Mouse (Mus musculus): ENCODE data around the gene Sapcd1.

Gene Sapcd1

DNA sequence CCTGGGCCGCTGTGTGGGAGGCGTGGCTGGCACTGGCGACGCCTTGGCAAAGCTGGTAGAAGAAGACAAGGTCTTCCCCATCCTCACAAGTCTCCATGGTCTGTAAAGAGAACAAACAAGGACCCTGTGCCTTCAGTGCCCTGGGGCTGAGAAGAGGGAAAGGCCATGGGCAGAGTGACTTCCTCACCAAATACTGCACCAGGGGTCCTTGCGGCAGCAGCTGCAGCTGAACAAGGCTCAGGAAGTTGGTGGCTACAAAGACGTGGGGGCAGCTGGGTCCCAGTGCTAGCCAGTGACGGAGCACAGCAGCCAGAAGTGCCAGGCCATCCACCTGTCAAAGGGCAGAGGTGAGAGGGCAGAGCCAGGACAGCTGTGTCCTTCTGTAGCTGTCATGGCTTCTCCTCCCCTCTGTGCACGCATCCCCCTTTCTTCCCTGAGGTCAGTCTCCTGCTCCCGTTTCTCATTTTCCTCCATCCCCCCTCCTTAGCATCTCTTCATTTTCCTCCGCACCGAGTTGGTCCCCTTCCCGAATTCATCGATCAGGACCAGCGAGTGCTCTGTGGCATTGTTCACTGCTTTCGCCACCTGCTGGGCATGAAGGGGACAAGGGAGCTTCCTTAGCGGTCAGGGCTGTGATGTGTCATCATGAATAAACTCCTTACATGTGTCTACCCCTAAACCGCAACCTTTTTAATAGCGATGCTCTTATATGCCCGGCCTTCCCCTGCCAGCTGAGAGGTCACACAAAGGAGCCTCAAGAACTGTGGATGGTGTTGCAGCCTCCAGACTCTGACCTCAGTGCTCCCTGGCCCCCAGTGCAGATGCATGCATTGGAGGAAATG, 2.1 kb upstream of the Sapcd1 start:
- peak; percentile 63 to 65 for DNase-seq

DNA sequence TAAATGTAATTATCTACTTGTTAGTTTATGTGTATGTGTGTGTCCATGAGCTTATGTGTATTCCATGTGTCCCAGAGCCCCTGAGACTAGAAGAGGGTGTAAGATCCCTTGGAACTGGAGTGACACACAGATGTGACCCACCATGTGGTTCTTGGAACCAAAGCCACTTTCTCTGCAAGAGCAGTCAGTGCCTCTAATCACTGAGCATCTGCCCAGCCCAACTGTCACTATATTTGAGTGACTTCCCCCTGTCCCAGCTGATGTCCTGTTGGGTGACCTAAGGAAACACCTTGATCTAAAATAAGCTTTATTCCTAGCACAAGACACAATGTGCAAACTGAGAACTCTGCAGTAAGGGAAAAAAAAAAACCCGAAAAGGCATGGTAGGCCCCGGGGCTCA, 499 bp upstream of the Sapcd1 start:
- peak; percentile 67 to 75 for DNase-seq

DNA sequence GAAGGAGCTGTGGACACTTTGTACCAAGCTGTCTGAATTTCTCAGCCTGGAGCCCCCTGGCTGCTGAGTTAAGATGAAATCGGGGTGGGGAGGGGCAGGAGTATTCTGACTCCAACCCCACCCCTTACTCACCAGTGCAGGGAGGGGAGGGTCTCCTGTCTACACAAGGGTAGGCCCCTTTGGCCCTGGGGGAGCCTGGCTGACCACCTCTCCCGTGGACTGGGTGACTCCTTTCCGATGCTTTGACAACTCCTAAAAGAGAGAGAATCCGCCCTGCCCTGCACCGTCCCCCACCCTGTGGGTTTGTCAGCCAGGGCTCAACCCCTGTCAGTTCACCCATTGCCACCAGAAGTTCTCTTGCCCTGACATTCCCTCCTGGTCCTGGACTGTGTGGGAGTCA, 1.6 kb downstream of the Sapcd1 start:
- peak in 1 of 2 experiments; percentile 25 for DNase-seq

DNA sequence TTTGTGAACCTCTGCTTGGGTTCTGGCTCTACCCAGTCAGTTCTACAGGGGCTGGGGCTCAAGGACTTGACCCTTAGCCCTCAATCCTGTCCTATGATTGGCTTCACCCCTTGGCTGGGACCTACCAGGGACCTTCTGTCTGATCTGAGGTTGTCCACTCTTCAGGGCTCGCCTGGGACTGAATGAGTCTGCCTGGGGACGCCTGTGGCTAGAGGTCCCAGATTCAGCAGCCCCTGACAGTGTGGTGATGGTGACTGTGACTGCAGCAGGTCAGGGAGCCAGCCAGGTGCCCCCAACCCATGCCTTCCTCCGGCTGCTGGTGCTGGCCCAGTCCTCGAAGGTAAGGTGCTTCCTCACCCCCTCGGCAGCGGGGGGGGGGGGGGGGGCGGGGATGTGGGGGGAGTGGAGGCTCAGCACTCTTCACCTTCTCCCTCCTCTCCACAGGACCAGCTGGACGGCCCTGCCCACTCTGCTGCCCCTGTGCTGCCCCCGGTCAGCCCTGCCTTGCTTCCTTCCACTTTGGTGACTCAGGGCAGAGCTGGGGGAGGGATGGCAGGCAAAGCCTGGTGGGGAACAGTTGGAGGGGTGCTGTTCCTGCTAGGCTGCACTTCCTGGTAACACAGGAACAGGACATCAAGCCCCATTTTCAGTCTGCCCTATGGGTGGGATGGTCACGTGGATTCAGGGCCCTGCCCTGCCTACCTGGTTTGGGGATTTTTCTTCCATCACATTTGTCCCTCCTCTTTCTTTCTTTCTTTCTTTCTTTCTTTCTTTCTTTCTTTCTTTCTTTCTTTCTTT, 2.9 kb downstream of the Sapcd1 start:
- DNase-seq: no peak

DNA sequence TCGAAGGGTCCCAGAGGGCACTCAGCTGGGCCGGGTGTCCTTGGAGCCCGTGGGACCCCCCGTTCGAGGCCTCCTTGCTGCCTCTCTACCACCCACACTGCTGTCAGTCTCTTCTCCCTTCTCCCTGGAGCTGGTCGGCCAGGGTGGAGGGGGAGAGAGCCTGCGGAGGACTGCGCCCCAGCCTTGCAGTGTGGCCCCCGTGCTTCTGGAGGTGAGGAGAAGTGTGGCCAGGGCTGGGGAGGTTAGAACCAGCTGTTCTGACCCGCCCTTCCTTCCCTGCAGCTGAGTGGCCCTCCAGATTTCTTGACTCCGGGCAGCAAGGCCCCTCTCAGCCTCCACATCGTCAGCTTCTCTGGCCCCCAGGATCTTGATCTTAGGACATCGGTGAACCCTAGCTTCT, 3.6 kb downstream of the Sapcd1 start:
- no peak for DNase-seq

DNA sequence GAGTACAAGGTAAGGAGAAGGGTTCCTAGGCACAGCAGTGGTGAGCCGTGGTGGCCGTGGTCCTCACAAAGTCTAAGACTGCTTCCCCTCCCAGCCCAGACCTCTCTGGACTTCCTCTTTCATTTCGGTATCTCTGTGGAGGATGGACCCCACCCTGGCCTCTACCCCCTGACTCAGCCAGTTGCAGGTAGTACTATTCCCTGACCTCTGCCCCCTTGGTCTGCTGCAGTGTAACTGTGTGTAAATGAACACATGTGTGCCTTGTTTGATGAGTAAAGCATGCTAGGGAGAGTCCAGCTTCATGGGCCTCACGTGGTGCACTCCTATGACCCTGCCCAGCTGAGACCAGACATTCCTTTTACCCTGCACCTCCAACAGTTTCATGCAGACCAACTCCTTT, 4.1 kb downstream of the Sapcd1 start:
- peak in 1 of 2 experiments; percentile 16 for DNase-seq

DNA sequence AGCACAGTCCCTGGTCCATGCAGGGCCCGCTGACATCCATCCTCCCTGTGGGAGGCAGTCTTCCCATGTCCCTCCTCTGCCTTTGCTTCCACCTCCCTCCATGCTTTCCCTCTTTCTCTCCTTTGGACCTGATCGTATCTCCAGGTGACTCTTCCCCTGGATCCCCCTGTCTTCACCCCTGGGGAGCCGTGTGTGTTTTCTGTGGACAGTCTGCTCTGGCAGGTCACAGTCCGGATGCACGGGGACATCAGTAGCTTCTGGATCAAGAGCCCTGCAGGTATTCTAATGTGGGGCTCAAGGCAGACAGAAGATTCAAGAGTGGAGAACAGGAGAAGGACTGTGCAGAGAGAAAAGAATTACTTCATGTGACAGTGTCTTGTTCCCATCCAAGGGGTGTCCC, 4.6 kb downstream of the Sapcd1 start:
- DNase-seq: no peak

DNA sequence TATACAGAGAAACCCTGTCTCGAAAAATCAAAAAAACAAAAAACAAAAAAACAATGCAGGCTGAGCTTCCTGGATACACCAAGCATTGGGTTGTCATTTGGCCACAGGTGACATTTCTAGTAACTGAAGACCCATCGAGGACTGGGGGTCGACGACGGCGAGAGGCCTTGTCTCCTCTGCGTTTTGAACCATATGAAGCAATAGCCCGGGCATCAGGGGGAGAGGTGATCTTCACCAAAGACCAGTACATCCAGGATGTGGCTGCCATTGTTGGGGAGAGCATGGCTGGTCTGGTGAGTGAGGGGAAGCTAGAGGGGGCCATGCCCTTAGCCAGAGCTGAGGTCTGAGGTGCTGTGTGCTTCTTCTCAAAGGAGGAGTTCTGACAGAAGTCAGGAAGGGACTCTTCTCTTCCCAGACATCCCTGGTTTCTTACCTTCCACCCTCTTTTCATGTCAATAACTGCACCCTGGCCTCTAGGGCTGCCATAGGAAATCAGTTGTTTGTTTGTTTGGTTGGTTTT, 5.2 kb downstream of the Sapcd1 start:
- no peak for DNase-seq

DNA sequence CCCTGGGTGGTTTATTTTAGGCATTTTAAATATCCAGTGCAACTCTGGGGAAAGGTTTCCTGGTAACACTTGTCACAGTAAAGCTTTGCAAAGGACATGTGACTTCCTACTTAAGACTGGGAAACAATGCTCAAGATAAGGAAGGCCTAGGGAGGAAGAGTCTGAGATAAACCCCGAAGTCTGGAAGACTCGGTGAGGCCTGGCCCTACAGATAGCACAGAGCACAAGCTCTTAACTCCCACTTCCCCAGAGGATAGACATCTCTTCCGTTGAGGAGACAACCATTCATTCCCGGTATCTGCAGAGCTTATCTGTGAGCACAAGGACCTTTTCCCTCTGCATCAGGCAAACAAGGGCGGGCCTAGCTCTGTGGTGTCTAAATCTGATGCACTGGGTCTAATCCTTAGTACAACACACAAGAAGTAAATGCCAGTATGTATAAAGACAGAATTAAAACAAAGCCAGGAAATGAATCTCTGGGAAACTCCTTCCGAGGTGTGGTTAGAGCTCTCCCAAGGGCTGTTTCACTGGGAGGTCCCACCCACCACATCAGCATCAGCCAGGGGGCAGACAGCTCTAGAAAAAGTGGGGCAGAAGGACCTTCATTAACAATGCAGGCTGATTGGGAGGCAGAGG, 5.9 kb downstream of the Sapcd1 start:
- no peak for DNase-seq

DNA sequence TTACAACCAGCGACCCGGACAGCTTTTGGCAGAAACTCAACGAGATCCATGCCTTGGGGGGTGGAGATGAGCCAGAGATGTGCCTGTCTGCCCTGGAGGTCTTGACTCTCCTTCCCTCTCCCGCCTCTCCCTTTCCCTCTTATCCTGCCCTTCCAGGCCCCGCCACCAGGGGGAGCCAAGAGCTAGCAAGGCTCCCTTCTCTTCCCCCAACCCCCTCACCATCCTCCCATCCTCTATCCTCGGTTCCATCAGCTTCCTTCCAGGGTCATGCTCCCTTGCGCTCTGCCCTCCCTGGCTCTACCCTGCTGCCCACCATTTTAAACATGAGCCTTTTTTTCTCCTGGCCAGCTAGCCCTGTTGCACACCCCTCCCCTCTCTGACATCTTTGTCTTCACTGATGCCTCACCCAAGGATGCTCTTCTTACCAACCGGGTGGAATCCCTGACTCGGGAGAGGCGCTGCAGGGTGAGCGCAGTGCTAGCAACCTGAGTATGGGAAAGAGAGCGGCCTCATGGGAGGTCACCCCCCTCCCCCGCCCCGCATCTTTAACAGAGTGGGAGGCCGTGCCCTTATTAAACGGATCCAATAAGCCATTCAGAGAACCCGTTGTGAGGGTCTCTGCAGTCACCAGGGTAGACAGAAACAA, 6.5 kb downstream of the Sapcd1 start:
- peak; percentile 97 to 98 for DNase-seq

DNA sequence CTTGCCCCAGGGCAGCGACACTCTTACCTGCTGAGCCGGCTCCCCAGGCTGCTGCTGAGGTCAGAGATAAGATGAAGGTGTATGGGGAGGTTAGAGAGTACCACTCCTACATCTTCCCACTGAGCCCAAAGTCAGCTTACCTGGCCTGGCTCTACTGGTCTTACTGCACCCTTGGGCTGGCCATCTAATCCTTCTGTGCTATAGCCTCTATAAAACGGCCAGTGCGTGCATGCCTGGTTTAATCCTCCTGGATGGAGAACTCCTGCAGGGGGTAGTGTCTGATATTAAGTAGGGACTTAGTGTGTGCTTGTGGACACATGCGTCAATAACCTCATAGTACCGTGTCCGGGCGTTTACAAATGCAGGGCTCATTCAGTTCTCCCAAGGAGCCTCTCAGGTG, 7.3 kb downstream of the Sapcd1 start:
- DNase-seq: no peak

DNA sequence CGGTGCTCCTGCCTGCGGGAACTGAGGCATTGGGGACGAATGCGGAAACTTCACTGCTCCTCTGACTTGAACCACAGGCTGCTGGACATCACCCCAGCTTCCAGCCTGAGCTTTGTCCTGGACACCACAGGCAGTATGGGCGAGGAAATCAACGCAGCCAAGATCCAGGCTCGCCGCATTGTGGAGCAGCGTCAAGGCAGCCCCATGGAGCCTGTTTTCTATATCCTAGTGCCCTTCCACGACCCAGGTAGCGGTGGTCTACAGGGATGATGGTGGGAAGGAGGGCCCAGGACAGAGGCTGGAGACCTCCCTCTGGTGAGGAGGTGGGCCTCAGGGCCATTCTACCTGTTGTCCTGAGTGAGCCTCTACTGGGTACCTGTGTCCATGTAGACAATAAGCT, 7.9 kb downstream of the Sapcd1 start:
- DNase-seq: peak in 1 of 2 experiments; percentile 18

DNA sequence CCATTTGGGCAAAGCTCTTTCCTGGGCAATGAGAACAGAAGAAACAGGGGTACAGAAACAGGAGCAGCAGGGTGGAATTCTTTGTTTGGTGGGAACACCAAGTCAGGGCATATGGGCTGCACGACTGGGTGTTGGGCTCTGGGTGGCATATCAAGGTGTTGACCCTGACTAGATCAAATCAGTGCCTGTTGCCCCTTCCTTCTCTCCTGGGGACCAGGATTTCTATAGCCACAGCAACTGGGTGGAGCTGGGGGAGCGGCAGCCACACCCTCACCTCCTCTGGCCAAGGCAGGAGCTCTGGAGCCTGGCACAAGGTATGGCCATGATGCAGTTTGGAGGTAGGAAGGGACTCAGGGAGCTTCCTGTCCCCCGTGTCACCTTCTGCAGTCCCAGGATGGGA, 9.6 kb downstream of the Sapcd1 start:
- no peak for DNase-seq

DNA sequence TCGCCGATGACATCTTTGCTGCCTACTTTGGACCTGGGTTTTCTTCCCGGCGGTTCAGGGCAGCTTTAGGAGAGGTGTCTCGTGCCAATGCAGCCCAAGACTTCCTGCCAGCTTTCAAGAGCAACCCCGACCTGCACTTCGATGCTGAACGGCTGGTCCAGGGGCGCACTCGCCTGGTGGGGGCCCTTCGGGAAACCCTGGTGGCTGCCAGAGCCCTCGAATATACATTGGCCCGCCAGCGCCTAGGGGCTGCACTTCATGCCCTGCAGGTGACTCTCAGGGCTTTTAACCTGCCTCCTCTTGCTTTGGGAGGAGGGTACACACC, 10.1 kb downstream of the Sapcd1 start:
- DNase-seq: no peak

DNA sequence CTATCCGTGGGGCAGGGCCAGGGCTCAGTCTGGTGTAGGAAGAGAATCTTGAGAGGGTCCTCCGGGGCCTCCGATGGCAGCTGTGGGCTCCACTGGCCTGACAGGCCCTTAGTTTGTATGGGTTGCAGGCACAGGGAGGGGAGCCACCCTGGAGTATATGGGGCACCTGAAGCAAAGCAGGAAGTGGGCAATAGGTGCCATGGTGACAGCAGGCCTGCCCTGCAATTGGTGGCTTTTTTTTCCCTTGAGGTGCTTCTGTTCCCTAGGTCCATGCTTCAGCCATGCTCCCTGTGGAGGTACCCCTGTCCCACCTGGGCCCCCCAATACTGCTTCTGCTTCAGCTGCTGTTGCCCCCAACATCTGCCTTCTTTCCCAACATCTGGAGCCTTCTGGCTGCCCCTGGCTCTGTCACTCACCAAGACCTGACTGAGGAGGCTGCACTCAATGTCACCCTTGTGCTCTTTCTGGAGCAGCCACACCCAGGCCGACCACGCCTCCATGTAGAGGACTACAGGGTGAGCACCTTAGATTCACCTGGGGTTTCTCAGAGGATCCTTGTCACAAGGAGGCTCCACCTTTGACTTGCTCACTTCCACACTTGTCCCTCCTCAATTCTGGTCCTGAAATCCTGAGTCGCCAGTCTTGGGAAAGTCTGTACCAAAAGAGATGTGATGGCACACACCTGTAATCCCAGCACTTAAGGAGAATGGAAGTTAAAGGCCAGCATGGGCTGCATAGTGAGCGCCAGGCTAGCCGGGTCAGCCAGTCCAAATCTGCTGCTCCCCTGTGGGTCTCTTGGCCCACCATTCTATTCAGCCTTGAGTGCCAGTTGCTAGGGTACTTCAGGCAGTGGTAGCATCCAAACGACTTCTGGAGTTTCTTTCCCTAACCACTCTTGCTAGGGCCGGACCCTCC, 10.8 kb downstream of the Sapcd1 start:
- DNase-seq: peak; percentile 63 to 71

DNA sequence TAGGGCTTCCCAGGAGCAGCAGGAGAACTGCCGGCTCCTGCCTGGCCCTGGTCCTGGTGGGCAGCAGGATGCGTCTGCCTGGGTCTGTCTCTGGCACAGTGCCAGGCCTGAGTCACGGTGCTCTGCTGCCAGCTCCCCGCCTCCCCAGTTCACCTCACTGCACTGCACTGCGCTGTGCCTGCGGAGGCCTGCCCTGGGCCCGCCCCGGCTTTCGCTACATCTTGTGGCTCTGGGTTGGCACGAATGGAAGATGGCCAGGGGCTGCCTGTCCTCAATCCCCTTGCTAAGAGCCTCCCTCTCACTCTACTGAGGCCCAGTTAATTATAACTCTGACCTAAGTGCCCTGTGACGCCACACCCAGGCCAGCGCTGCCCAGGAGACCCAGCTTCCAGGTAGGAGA, 11.4 kb downstream of the Sapcd1 start, which contains the start of gene Vwa7:
Vwa7 (plus strand) TSS at position 204 of the 400 bp plus-strand sequence.
- DNase-seq: peak; percentile 93 to 95

DNA sequence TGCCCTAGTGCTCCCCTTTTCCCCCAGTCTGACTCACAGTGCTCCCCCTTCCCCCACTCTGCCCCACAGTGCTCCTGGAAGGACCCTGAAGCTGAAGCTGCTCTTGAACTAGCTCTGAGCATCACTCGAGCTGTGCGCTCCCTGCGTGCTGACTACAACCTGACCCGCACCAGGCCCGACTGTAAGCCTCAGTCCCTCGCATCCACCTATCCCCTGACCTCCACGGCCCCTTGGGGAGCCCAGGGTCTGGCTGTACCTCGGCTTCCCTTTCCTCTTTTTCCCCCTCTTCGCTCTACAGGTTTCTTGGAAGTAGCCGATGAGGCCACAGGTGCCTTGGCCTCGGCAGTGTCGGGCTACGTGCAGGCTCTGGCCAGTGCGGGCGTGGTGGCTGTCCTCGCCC, 12.5 kb downstream of the Sapcd1 start:
- no peak for DNase-seq

DNA sequence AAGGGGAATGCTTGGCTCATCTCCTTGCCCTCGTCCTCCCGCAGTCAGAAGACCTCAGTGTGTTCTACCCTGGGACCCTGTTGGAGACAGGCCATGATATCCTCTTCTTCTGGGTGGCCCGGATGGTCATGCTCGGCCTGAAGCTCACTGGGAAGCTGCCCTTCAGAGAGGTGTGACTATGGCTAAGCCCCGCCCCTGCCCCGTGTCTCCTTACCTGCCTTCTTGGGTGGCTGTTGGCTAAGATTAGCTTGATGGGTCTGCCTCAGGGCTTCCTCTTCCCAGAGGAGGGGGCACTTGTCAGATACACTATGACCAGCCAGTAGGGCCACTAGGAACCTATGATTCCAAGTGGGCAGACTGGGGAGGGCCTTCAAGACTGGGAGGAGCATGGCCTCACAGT, 14.6 kb downstream of the Sapcd1 start:
- DNase-seq: peak; percentile 9 to 14

DNA sequence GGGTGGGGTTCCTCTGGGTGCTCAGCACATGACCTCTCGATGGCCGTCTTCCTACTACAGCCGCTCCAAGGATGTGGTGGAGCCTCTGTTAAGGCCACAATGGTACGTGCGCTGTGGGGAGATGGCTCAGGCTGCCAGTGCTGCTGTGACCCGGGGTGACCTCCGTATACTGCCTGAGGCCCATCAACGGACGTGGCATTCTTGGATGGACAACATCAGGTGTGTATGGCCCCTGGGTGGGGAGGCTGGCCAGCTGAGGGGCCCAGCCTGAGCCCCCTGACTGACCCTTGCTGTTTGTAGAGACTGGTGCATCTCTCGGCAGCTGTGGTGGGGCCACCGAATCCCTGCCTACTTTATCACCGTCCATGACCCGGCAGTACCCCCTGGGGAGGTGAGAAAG, 15.4 kb downstream of the Sapcd1 start:
- DNase-seq: peak in 1 of 2 experiments; percentile 16

DNA sequence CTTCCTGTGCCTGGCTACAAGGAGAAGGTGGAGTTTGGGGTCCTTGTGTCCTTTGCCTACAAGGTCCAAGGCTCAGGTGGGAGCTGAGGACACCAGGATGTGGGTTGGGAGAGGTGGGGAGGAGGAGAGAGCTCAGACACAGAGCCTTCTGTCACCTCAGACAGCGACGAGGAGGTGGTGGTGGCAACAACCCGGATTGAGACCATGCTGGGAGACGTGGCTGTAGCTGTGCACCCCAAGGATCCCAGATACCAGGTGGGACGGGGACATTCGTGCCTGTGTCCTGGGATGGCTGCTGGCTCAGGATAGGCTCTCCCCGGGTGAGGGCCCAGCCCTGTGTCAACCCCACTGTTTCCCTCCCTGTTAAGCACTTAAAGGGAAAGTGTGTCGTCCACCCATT, 16.4 kb downstream of the Sapcd1 start:
- peak in 1 of 2 experiments; percentile 7 for DNase-seq

DNA sequence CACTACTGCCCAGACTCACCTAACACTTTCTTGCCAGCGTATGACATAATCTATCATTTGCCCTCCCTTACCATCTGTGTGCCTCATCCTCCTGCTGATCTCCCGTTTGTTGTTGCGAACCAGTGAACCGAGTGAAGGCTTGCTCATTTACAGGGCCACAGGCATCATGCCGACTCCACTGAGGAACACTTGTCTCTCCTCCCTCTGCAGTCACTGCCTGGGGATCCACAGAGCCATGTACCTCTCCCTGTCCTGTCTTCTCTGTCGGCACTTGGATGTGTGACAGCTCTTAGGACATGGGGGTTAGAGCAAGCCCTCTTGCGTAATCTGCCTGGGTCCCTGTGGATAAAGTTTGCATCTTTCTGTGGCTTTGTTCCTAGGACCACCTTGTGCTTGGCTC, 18.2 kb downstream of the Sapcd1 start:
- DNase-seq: peak; percentile 77 to 81
